Mouse (Mus musculus) c-Kit-positive CD71-negative TER-119-negative erythroid progenitor cells, embryonic 14.5 days (primary cell): Measurements from ENCODE around the gene Rnf111.
"Not testable (repeated sequence)": the region's sequence is repeated elsewhere in the genome, so short reads cannot be mapped to it uniquely, and the experiment has no call there.

Experiments used
- DNase-seq: peaks from one replicate; pipeline ENCODE4 v3.0.0-alpha.2; 2013; ENCODE audit warnings: low read depth

Gene Rnf111

GRCm38 (mm10) chr9:70493038-70493437 is 10.5 kb downstream of the Rnf111 start:
- no peak for DNase-seq

GRCm38 (mm10) chr9:70491176-70491575 is 12.3 kb downstream of the Rnf111 start:
- no peak for DNase-seq

DNA sequence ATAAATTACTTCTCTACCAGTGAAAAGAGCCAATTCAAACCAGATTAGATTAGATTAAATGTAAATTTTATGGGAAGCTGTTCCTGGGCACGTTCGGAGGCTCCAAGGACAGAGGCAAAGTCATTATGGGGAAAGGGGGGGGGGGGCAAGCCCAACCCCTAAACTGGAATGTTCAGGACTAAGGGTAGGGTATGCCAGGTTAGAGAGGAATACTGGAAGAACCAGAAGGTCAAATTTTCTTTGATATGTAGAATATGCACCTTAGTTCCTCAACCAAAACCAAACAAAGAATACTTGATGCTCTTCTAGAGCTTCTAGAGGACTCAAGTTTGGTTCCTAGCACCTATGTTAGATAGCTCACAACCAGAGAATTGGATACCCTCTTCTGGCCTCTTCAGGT is 16.1 kb downstream of the Rnf111 start:
- DNase-seq = no peak

GRCm38 (mm10) chr9:70485840-70486239 is 17.7 kb downstream of the Rnf111 start:
- no peak for DNase-seq

- no peak for DNase-seq
Observed at GRCm38 (mm10) chr9:70483495-70483894, 20.0 kb downstream of the Rnf111 start.

DNA sequence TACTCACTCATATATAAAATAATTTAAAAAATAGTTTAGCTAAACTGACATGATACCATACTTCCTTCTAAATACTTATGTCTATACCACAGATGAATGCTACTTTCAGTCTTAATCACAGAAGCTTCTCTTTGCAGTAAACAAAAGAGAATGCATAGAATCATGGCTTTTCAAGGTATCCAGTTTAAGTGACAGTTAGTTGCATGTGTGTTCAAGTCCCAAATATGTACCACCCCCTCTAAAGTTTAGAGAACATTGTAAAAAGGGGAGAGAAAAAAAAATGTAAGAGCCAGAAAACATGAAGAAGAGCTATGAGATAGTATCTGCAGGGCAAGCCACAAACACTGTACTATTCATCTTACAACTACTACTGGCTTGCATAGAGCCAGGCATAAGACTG is 21.7 kb downstream of the Rnf111 start:
- no peak for DNase-seq

DNA sequence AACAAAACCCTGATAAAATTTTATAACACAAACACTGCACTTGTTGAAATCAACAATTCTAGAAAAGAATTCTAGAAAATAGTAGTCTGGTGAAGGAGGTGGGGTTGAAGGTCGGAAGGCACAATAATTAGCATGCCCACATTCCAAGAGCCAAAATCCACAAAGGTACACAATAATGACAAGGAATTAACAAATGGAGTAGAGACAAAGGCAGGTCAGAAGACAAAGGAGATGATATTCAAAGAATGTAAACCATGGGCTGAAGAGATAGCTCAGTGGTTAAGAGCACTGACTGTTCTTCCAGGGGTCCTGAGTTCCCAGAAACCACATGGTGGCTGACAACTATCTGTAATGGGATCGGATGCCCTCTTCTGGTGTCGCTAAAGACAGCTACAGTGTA is 26.3 kb downstream of the Rnf111 start:
- DNase-seq = no peak

DNA sequence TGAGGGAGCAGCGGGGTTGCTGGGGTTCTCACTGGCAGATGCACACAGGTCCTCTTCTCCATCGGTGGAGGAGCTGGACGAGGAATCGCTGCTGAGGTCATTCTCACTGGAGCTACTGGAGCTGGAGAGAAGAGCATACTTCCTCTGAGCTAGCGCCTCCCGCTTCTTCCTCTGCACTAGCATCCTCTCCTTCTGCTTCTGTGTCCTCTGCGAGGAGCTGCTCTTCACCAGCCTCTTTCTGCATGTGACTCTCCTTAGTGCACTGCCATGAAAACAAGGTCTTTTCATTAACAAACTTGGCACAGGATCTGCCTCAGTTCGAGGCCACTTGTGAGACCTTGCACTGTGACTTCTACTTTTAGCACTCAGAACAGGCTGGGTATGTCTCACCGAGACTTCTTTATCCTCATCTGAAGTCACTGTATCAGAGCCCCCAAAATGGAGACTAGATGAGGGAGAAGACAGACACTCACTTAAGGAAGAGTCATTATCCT is 27.7 kb downstream of the Rnf111 start:
- DNase-seq = no peak

GRCm38 (mm10) chr9:70473400-70473799 is 30.1 kb downstream of the Rnf111 start:
- DNase-seq = no peak

- not testable (repeated sequence) for DNase-seq
Observed at GRCm38 (mm10) chr9:70463091-70463490, 40.4 kb downstream of the Rnf111 start.

DNA sequence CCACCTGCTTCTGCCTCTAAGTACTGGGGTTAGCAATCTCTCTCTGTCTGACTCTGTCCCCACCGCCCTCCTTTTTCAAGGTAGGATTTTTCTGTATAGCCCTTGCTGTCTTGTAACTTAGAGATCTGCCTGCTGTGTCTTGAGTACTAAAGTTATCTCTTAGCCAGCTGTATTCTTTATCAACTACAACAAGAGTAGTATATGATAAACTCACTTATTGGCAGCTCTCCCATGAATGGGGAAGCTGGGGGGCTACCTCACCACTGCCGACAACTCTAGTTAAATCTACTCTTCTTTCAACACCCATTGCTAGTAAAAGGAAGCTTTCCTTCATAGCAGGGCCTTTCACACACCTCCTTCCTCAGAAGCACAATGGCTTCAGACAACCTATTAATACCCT is 51.2 kb downstream of the Rnf111 start:
- no peak for DNase-seq

DNA sequence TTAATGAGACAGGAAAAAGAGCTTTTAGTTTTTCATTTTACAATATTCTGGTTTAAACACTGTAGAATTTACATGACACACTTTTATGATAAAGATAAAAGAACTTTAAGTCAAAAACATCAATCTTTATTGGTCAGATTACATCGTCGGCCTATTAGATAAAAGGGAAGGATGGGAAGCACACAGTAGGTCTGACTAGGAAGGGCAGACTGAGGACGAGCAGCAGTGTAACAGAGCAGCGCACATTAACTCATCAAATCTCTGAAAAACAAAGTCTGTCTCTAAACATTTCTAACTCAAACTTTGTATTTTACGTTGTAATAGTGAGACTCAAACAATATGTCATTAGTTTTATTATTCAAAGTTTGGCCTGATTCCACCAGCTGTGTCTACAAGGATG is 54.5 kb downstream of the Rnf111 start:
- no peak for DNase-seq

DNA sequence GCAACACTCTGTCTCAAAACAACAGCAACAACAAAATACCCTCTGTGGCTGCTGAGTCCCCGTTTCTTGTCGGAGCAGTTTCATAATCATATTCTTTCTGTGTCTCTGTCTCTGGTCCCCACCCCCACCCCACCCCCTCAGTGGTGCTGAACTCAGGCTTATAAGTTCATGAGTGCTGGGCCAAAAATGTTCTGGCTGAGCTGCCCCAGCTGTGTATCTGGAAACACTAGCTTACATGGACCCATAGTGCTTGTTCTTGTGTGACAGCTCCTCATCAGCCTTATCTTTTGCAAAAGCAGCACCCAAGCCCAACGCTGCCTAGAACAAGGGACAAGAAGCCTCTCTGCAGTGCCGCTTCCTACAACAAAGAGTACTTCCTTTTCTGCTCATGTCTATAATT is 63.6 kb downstream of the Rnf111 start:
- no peak for DNase-seq

DNA sequence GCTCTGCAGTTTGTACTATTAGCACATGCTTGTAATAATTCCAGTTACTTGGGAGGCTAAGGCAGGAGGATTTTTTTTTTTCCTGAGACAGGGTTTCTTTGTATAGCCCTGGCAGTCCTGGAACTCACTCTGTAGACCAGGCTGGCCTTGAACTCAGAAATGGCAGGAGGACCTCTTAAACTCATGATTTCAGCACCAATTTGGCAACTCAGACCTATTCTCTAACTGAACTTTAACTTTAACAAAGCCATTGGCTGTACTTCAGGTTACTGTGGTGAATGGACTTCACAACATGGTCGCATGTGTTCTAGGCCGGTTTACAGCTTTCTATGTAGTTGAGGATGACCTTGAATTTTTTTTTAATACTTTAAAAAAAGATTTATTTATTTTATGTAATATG is 80.9 kb downstream of the Rnf111 start:
- DNase-seq = no peak

DNA sequence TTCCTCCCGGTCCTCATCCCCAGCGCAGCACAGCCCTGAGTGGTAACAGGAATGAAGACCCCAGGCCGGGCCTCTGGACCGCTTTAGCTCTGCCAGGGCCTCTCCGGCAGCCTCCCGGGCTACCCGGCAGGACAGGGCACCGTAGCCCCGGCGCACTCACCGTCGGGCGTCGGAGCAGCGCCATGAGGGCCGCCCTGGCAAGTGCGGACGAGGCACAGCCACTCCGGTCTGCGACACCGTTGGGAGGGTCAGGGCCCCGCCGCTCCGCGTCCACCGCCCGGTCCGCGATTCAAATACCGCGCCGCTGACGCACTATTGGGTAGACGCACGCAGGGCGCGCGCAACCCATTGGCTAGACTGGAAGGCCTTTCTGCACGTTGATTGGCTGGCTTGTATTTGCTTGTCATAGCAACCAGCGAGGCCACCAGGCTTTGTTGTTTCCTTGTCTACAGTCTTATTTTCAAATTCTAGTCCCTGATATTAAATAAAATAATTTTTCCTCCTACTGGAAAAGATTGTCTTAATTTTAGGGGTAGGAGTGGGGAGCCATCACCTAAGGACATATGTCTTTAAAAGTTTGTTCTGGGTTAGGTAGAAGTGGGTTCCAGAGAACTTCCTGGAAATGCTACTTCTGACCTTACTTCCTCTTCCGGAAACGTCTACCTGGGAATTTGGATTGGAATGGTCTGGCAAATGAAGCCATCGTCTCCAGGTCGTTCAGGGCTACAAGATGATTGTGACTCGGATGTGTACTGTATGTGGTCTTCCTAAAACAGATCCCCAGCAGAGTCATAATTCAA is 82.1 kb downstream of the Rnf111 start, which contains the start of gene Ccnb2:
Gene Ccnb2 (minus strand): TSS at position 291 of the 800 bp plus-strand sequence.
- DNase-seq = peak; percentile 80

GRCm38 (mm10) chr9:70416412-70416811 is 87.1 kb downstream of the Rnf111 start:
- no peak for DNase-seq

- DNase-seq = no peak
Observed at GRCm38 (mm10) chr9:70413038-70413437, 90.5 kb downstream of the Rnf111 start.

DNA sequence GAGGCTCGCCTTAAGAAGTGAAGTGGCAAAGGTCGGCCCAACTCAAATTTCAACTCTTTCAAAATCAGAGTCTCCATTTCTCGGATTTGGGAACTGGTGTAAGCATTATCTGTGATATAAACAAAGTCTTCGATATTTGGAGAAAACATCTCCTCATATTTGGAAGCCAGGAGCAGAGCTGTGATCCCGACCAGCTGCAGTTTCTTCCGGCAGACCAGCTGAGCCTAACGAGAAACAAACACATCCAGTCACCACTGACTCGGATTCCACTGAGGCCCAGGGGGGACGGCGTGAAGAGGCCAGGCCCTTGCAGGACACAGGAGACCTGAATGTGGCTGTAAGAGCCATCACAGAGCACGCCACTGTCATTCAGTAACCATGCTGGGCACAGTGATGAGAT is 92.9 kb downstream of the Rnf111 start:
- no peak for DNase-seq

DNA sequence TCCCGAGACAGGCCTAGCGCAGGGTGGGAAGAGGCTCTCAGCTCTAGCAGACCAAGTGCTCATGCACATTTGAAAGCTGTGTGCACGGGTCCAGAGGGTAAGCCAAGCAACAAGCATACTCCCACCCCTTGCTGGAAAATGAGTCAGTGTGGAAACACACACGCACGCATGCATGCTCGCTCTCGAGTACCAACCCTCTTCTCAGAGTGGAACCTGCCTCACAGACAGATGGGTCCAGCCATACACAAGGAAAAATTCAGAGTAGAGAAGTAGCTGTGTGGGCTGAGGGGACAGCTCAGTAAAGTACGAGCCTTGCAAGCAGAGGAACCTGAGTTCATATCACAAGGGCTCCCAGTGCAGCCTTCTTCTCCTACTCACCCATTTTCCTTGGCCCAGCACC is 93.8 kb downstream of the Rnf111 start:
- DNase-seq = no peak

GRCm38 (mm10) chr9:70408791-70409190 is 94.7 kb downstream of the Rnf111 start:
- no peak for DNase-seq

DNA sequence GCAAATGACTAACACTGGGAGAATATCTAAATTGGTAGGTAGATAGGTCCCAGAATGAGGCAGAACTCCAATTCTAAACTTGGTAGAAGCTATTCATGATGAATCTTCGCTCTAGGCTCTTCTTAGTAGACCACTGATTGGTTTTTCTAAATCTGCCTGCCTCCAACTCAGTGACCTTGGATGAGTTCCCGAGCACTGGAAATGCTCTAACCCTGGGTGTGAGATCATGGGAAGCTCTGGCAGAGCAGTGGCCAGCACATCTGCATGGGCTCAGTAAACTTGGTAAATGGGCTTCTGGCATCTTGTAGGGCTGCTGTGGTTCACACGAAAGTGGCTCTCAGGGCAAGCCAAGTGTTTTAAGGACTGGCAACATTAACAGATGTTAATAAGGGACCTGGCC is 96.9 kb downstream of the Rnf111 start:
- DNase-seq = no peak

- no peak for DNase-seq
Observed at GRCm38 (mm10) chr9:70401937-70402539, 101.5 kb downstream of the Rnf111 start.

DNA sequence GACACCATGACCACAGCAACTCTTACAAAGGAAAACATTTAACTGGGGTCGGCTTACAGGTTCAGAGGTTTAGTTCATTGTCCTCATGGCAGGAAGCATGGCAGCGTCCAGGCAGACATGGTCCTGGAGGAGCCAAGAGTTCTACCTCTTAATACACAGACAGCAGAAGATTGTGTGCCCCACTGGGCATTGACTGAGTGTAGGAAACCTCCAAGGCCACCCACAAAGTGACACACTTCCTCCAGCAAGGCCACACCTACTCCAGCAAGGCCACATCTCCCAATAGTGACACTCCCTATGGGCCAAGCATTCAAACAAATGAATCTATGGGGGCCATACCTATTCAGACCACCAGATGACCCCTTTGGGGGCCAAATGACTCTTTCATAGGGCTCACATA is 107.4 kb downstream of the Rnf111 start:
- no peak for DNase-seq

GRCm38 (mm10) chr9:70395617-70396016 is 107.9 kb downstream of the Rnf111 start:
- DNase-seq = no peak
